Mouse (Mus musculus) thymus, adult 2 months (tissue): ENCODE measurements at regions not wholly inside any gene's neighbourhood (a gene's known extent, or its start where the extent isn't known, plus 50 kb on each side); places are given as distances from the start of the nearest gene placed in this dataset.

Experiments used
- CTCF ChIP-seq: fragments of 200-500 bp; IDR thresholded peaks from 2 replicates; pipeline ENCODE4 v1.5.1; 2012; ENCODE audit warnings: mild to moderate bottlenecking, control low read depth, low read length, moderate library complexity, borderline replicate concordance; ENCODE audit not compliant: control insufficient read depth, poor library complexity, insufficient read depth; ENCODE audit errors: extremely low read depth
- POLR2A ChIP-seq: fragments of 200-500 bp; IDR thresholded peaks from 2 replicates; pipeline ENCODE4 v1.6.1; 2012; ENCODE audit warnings: mild to moderate bottlenecking, low read length, control low read depth, moderate library complexity; ENCODE audit not compliant: control insufficient read depth, poor library complexity, insufficient read depth; ENCODE audit errors: extremely low read depth

DNA sequence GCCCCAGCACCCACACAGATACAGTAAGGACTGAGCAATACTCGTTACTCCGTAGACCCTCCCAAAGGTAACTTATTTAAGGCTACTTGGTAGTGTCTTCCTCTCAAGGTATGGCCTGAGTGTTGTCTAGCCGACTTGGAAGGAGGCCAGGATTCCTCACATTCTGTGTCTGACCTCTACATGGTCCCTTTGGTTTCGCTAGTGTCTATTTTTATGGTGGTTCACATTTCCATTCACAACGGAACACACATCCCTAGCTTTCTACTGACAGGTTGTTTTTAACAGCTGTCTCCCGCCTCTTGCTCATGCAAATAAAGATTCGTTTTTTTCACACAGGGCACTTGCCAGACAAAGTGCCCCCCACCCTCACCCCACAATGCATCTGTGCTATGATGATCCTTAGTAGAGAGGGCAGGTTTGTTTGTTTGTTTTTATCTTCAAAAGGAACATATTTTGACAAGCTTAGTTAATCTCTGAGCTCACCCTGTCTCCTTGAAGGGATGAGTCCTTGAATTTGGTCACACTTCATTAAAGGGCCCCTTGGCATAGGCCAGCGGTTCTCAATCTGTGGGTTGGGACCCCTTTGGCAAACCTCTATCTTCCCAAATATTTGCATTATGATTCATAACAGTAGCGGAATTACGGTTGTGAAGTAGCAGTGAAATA is 52.7 kb downstream of the Phlda1 start:
- no peak for TF ChIP-seq POLR2A
- TF ChIP-seq CTCF: no peak
